Mouse (Mus musculus): ENCODE results near the gene Nfic.

DNA sequence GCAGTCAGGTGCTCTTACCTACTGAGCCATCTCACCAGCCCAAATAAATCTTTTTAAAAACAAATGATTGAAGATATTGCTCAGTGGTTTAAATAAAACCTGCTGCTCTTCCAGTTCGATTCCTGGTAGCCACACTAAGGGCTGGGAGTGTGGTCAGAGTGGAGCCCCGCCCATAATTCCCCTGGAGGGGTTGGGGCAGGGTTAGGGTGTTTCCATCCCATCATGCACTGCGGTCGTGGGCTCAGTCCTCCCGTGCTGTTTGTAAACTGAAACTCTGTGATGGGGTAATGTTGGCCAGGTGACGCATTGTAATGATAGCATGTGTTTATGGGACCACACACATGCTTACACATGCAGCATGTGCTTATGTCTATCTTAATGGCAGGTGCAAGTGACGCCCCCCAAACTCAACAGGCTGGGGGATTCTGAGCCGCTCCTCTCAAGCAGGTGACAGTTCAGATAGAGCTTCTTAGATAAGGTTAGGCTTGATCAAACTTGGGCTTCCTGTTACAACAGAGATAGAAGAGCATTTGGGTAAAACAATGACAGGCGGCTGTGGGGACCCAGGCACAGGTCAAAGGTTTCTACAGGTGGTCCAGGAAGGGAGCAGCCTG, 103.7 kb downstream of the Nfic start:
- no peak for TF ChIP-seq CTCF (IDR thresholded peaks at IDR 0.05; ENCODE audit: extremely low read depth, insufficient read length, insufficient replicate concordance, low read depth, low read length)
- TF ChIP-seq POLR2A (IDR thresholded peaks at IDR 0.05; ENCODE audit: low read depth, low read length) = no peak
